ENCODE assay signal across 13 mouse cellular contexts in the genomic region with DNA sequence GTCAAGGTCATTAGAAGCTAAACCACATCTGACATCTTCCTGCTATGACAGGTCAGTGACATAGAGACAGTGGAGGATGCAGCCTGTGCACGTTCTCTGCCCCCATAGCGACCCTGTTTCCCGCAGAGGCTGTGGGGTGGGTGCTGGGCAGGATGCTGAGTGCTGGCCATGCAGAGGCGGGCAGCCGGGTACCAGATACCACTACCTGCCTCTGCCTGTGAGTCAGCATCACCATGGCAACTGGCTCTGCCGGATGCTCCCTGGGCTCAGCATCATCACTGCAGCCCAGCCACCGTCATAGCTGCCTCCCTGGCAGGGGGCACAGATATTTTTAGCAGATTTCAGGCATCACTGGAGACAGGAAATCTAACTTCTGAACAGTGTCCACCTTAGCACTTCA. TPM values are rescaled to one million over a fixed set of nuclear protein-coding genes. Genes with fewer than 3 reads are reported as not detected.
DNase-seq lines count a peak whose midpoint lies in the region; ATAC-seq and TF ChIP-seq lines count a peak whose summit lies in the region.
"Had no signal": no experiment of that assay in that cellular context is flagged by ENCODE, and none has a peak within 500 bp of the region (broad histone marks: within the 10 kb centered on the region; RNA-seq: fewer than 3 reads in every experiment).

No protein-coding gene starts in this region.

- no peak for TF ChIP-seq CTCF in cortical plate, adult 2 months (IDR thresholded peaks at IDR 0.05; ENCODE audit: extremely low read depth, insufficient read depth, low read length)

- peak; percentile 47; the same call in 1 of the 2 replicates for ATAC-seq in hindbrain, embryonic 14.5 days (ENCODE audit: low FRiP score)
- no peak for ATAC-seq in hindbrain, embryonic 12.5 days (ENCODE audit: low FRiP score)
- no peak for ATAC-seq in erythroblast, adult 5-6 weeks (replicated peaks; ENCODE audit: low FRiP score, poor library complexity, severe bottlenecking)

- H3K4me2 ChIP-seq in hindbrain, embryonic 14.5 days (replicated peaks) = no peak overlapping the region
- H3K4me2 ChIP-seq in hindbrain, embryonic 12.5 days (replicated peaks) = no peak overlapping the region
- H3K4me2 ChIP-seq: embryonic facial prominence, embryonic 15.5 days; liver, embryonic 15.5 days had no signal

- H3K27me3 ChIP-seq in hindbrain, embryonic 14.5 days (ENCODE audit: control insufficient read depth, insufficient read depth, low read length) = no peaks in the 10 kb centered on the region
- peaks cover 6% of the 10 kb centered on the region; the same call in 1 of the 2 replicates for H3K27me3 ChIP-seq in hindbrain, embryonic 12.5 days
- H3K27me3 ChIP-seq: embryonic facial prominence, embryonic 15.5 days had no signal

- no peak overlapping the region for H3K4me3 ChIP-seq in hindbrain, embryonic 14.5 days (replicated peaks; ENCODE audit: low read length)
- no peak overlapping the region for H3K4me3 ChIP-seq in hindbrain, embryonic 12.5 days
- no peak overlapping the region for H3K4me3 ChIP-seq in cortical plate, adult 2 months (ENCODE audit: insufficient read depth, low read length)
- H3K4me3 ChIP-seq: embryonic facial prominence, embryonic 15.5 days; liver, embryonic 15.5 days had no signal

- H3K36me3 ChIP-seq in hindbrain, embryonic 14.5 days (replicated peaks; ENCODE audit: control insufficient read depth, insufficient read depth) = peaks cover 3% of the 10 kb centered on the region; the same call in 1 of the 2 replicates
- H3K36me3 ChIP-seq in hindbrain, embryonic 12.5 days = peaks cover 4% of the 10 kb centered on the region; the same call in 1 of the 2 replicates

- no peaks in the 10 kb centered on the region for H3K9me3 ChIP-seq in hindbrain, embryonic 14.5 days (ENCODE audit: control insufficient read depth, low read length)
- H3K9me3 ChIP-seq in hindbrain, embryonic 12.5 days (replicated peaks) = no peaks in the 10 kb centered on the region
- H3K9me3 ChIP-seq: embryonic facial prominence, embryonic 15.5 days; liver, embryonic 15.5 days had no signal

- 0 out of 2 replicates have a peak, but pooled peaks cover 3% of the 10 kb centered on the region for H3K4me1 ChIP-seq in hindbrain, embryonic 14.5 days (replicated peaks; ENCODE audit: control insufficient read depth, insufficient read depth, low read length)
- H3K4me1 ChIP-seq in hindbrain, embryonic 12.5 days = peaks cover 6% of the 10 kb centered on the region
- H3K4me1 ChIP-seq in cortical plate, adult 2 months (ENCODE audit: control insufficient read depth, insufficient read depth, low read length) = peaks cover 4% of the 10 kb centered on the region

- H3K27ac ChIP-seq in hindbrain, embryonic 14.5 days = no peak overlapping the region
- no peak overlapping the region for H3K27ac ChIP-seq in hindbrain, embryonic 12.5 days
- H3K27ac ChIP-seq in cortical plate, adult 2 months (ENCODE audit: insufficient read depth, low read length) = peak overlapping the region; percentile 61
- H3K27ac ChIP-seq: embryonic facial prominence, embryonic 15.5 days; liver, embryonic 15.5 days had no signal

- DNase-seq in hindbrain, embryonic 14.5 days (ENCODE audit: low spot score) = no peak
- DNase-seq in left cerebral cortex, adult 18-20 months (ENCODE audit: low spot score in 2 of 2) = peak; percentile 90 to 93
- DNase-seq in right cerebral cortex, adult 2 months (ENCODE audit: low spot score in 2 of 2) = peak; percentile 88 to 93
- DNase-seq in cerebellum, postnatal 25 days = no peak
- no peak for DNase-seq in thymus, postnatal 36 days
- DNase-seq: kidney, postnatal 14 days had no signal

- peak; percentile 39; the same call in 1 of the 2 replicates for TF ChIP-seq POLR2A in cortical plate, adult 2 months (IDR thresholded peaks at IDR 0.05; ENCODE audit: extremely low read depth, insufficient read depth, low read length)

- WGBS in hindbrain, embryonic 14.5 days = 32% methylated on average over 7 of the region's 7 CpGs
- WGBS in hindbrain, embryonic 12.5 days = 39% methylated on average over 7 of the region's 7 CpGs

- no peak overlapping the region for H3K9ac ChIP-seq in hindbrain, embryonic 14.5 days
- no peak overlapping the region for H3K9ac ChIP-seq in hindbrain, embryonic 12.5 days
- H3K9ac ChIP-seq: embryonic facial prominence, embryonic 15.5 days; liver, embryonic 15.5 days had no signal

RNA-seq across cellular contexts. Expression of gene Lsm4, which starts 11.2 kb away (rescaled TPM):
- 180 and 197 TPM in 2 replicates for polyA plus RNA-seq in hindbrain, embryonic 14.5 days (2014; fragmentation: Nextera tagmentation; extraction: Ambion mirVana)
- 227 and 231 TPM in 2 replicates for polyA plus RNA-seq in hindbrain, embryonic 12.5 days (2016; fragmentation: Nextera tagmentation; extraction: Ambion mirVana)
- 100 and 105 TPM in 2 replicates for polyA plus RNA-seq in cortical plate, adult 2 months (2012; rRNA removed)
- total RNA-seq in left cerebral cortex, adult 18-20 months (2021) = 10 to 100 TPM; 65.0 to 70.9 TPM
- total RNA-seq in erythroblast, adult 5-6 weeks (2015; ENCODE audit: low replicate concordance) = 41.1 and 51.6 TPM in 2 replicates
- total RNA-seq in erythroblast, adult 5-6 weeks (2017; ENCODE audit: low replicate concordance) = 20.9 and 26.2 TPM in 2 replicates

RNA-seq across cellular contexts. Expression of gene Jund, which starts 14.5 kb away (rescaled TPM):
- polyA plus RNA-seq in hindbrain, embryonic 14.5 days (2014; fragmentation: Nextera tagmentation; extraction: Ambion mirVana) = 128 and 144 TPM in 2 replicates
- polyA plus RNA-seq in hindbrain, embryonic 12.5 days (2016; fragmentation: Nextera tagmentation; extraction: Ambion mirVana) = 186 and 217 TPM in 2 replicates
- polyA plus RNA-seq in cortical plate, adult 2 months (2012; rRNA removed) = 223 and 226 TPM in 2 replicates
- 100 to 1,000 TPM; 221 to 289 TPM for total RNA-seq in left cerebral cortex, adult 18-20 months (2021)
- total RNA-seq in erythroblast, adult 5-6 weeks (2015; ENCODE audit: low replicate concordance) = 29.2 and 53.9 TPM in 2 replicates
- 52.2 and 61.9 TPM in 2 replicates for total RNA-seq in erythroblast, adult 5-6 weeks (2017; ENCODE audit: low replicate concordance)

RNA-seq across cellular contexts. Expression of gene Iqcn, which starts 19.0 kb away (rescaled TPM):
- 0.07 and 0.15 TPM in 2 replicates for polyA plus RNA-seq in hindbrain, embryonic 14.5 days (2014; fragmentation: Nextera tagmentation; extraction: Ambion mirVana)
- polyA plus RNA-seq in hindbrain, embryonic 12.5 days (2016; fragmentation: Nextera tagmentation; extraction: Ambion mirVana) = 0.05 TPM in 1 of 2 replicates, not detected in the other
- polyA plus RNA-seq in cortical plate, adult 2 months (2012; rRNA removed) = 0.08 and 0.13 TPM in 2 replicates
- total RNA-seq in left cerebral cortex, adult 18-20 months (2021) = under 1 TPM; 0.09 to 0.16 TPM
- total RNA-seq in erythroblast, adult 5-6 weeks (2015; ENCODE audit: low replicate concordance) = not detected in 2 replicates
- not detected in 2 replicates for total RNA-seq in erythroblast, adult 5-6 weeks (2017; ENCODE audit: low replicate concordance)
- polyA plus RNA-seq: heart, embryonic 14.5 days; stomach, embryonic 16.5 days had no signal

RNA-seq across cellular contexts. Expression of gene Pgpep1, which starts 24.1 kb away (rescaled TPM):
- 74.0 and 89.3 TPM in 2 replicates for polyA plus RNA-seq in hindbrain, embryonic 14.5 days (2014; fragmentation: Nextera tagmentation; extraction: Ambion mirVana)
- polyA plus RNA-seq in hindbrain, embryonic 12.5 days (2016; fragmentation: Nextera tagmentation; extraction: Ambion mirVana) = 101 and 125 TPM in 2 replicates
- 18.1 and 19.7 TPM in 2 replicates for polyA plus RNA-seq in cortical plate, adult 2 months (2012; rRNA removed)
- 10 to 100 TPM; 11.6 to 17.9 TPM for total RNA-seq in left cerebral cortex, adult 18-20 months (2021)
- total RNA-seq in erythroblast, adult 5-6 weeks (2015; ENCODE audit: low replicate concordance) = 1.2 and 5.9 TPM in 2 replicates
- 0.28 and 1.4 TPM in 2 replicates for total RNA-seq in erythroblast, adult 5-6 weeks (2017; ENCODE audit: low replicate concordance)

RNA-seq across cellular contexts. Expression of gene Gm3336, which starts 34.1 kb away (rescaled TPM):
- not detected in 2 replicates for polyA plus RNA-seq in hindbrain, embryonic 14.5 days (2014; fragmentation: Nextera tagmentation; extraction: Ambion mirVana)
- not detected in 2 replicates for polyA plus RNA-seq in hindbrain, embryonic 12.5 days (2016; fragmentation: Nextera tagmentation; extraction: Ambion mirVana)
- 0.09 TPM in 1 of 2 replicates, not detected in the other for polyA plus RNA-seq in cortical plate, adult 2 months (2012; rRNA removed)
- not detected for total RNA-seq in left cerebral cortex, adult 18-20 months (2021)
- not detected in 2 replicates for total RNA-seq in erythroblast, adult 5-6 weeks (2015; ENCODE audit: low replicate concordance)
- total RNA-seq in erythroblast, adult 5-6 weeks (2017; ENCODE audit: low replicate concordance) = not detected in 2 replicates
- polyA plus RNA-seq: embryonic facial prominence, embryonic 15.5 days; heart, embryonic 14.5 days had no signal

Comparison
In these comparisons a context has a peak if more than half of its experiments do, and no peak if none do; other contexts are left out.
1. DNase-seq: peak in left cerebral cortex, adult 18-20 months (2 of 2) and right cerebral cortex, adult 2 months (2 of 2); none in hindbrain, embryonic 14.5 days (single experiment), cerebellum, postnatal 25 days (0 of 2) and thymus, postnatal 36 days (0 of 2).